8 mouse cellular contexts compared by ENCODE assay signal in the genomic region with DNA sequence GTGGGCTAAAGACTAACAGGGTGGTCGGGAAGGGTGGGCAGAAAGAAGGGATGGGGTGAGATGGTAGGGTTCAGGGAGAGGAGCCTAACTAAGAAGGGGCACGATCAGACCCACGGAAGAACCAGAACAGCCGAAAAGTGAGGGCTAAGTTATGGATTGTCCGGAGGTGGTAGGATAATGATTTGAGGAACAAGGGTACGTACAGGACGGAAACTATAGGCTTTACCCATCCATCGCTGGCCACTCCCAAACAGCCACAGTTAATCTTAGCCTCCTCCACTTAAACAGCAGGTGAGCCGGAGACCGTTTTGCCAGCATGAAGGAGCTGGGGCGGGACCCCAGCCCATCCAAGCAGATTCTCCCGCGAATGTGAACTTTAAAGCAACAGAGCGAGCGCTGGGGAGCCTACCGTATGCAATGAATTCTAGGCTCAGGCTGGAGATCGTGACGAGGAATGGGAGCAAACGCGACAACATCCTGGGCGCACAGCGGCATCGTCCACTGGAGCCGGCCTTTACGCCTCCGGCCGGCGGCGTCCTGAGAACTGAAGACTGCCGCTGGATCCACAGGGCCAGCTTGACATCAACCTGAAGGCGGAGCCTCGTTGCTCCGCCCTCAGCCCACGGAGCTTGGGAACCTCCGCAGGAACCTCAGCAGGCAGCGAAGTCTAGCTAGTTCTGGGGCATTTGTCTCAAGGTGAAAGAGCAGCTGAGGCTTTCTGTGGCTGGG. TPM values are rescaled to one million over a fixed set of nuclear protein-coding genes. Genes with fewer than 3 reads are reported as not detected.
DNase-seq lines count a peak whose midpoint lies in the region; ATAC-seq and TF ChIP-seq lines count a peak whose summit lies in the region.

A gene (minus strand): TSS at position 553 of the 729 bp plus-strand sequence.

- no peaks in the 10 kb centered on the region for H3K36me3 ChIP-seq in heart, adult 2 months (ENCODE audit: control insufficient read depth, insufficient read depth, low read length)
- no peaks in the 10 kb centered on the region for H3K36me3 ChIP-seq in intestine, postnatal 0 days (ENCODE audit: control insufficient read depth, insufficient read depth)
- no peaks in the 10 kb centered on the region for H3K36me3 ChIP-seq in liver, adult 2 months (ENCODE audit: control insufficient read depth, insufficient read depth, low read length)
- no peaks in the 10 kb centered on the region for H3K36me3 ChIP-seq in midbrain, embryonic 14.5 days (ENCODE audit: control insufficient read depth, insufficient read depth, low read length)

- H3K79me2 ChIP-seq in heart, adult 2 months (replicated peaks; ENCODE audit: control insufficient read depth, insufficient read depth, low read length): no peaks in the 10 kb centered on the region
- 0 out of 2 replicates have a peak, but pooled peaks cover 2% of the 10 kb centered on the region for H3K79me2 ChIP-seq in liver, adult 2 months (ENCODE audit: control insufficient read depth, insufficient read depth, low read length)

- no peak for ATAC-seq in intestine, postnatal 0 days
- no peak for ATAC-seq in midbrain, embryonic 14.5 days (ENCODE audit: low FRiP score, low TSS enrichment)

- WGBS in heart, adult 2 months: 10% methylated on average over 36 of the region's 36 CpGs
- 9% methylated on average over 36 of the region's 36 CpGs for WGBS in intestine, postnatal 0 days
- 12% methylated on average over 36 of the region's 36 CpGs for WGBS in liver, adult 2 months
- WGBS in midbrain, embryonic 14.5 days: 4% methylated on average over 36 of the region's 36 CpGs

- peak within 1 kb of the TSS; percentile 60 for H3K4me3 ChIP-seq in gastrocnemius, adult 2 months
- H3K4me3 ChIP-seq in cortical plate, adult 2 months (ENCODE audit: insufficient read depth, low read length): peak within 1 kb of the TSS; percentile 49
- H3K4me3 ChIP-seq in heart, adult 2 months: peak within 1 kb of the TSS; percentile 23
- peak within 1 kb of the TSS; percentile 29 for H3K4me3 ChIP-seq in intestine, postnatal 0 days (ENCODE audit: low read depth, low read length)
- peak within 1 kb of the TSS; percentile 42 for H3K4me3 ChIP-seq in liver, adult 2 months (ENCODE audit: insufficient read depth, low read depth, low read length)
- peak within 1 kb of the TSS; percentile 40 for H3K4me3 ChIP-seq in midbrain, embryonic 14.5 days (replicated peaks; ENCODE audit: low read depth, low read length)

- no peak for TF ChIP-seq CTCF in gastrocnemius, adult 2 months (IDR thresholded peaks at IDR 0.05)
- TF ChIP-seq CTCF in cortical plate, adult 2 months (IDR thresholded peaks at IDR 0.05; ENCODE audit: extremely low read depth, insufficient read depth, low read length): no peak
- TF ChIP-seq CTCF in heart, adult 2 months (IDR thresholded peaks at IDR 0.05): no peak
- TF ChIP-seq CTCF in intestine, postnatal 0 days (IDR thresholded peaks at IDR 0.05; ENCODE audit: low read depth): no peak
- TF ChIP-seq CTCF in liver, adult 2 months (IDR thresholded peaks at IDR 0.05; ENCODE audit: low read depth, low read length): no peak

- peak within 1 kb of the TSS; percentile 52 for H3K4me2 ChIP-seq in intestine, postnatal 0 days (replicated peaks; ENCODE audit: low read depth)
- peak within 1 kb of the TSS; percentile 82 for H3K4me2 ChIP-seq in midbrain, embryonic 14.5 days (ENCODE audit: low read length)

- H3K9ac ChIP-seq in heart, adult 2 months (ENCODE audit: low read depth, low read length): no peak within 1 kb of the TSS
- no peak within 1 kb of the TSS for H3K9ac ChIP-seq in intestine, postnatal 0 days (ENCODE audit: low read depth, low read length)
- H3K9ac ChIP-seq in liver, adult 2 months (ENCODE audit: low read depth, low read length): peak within 1 kb of the TSS; percentile 56
- H3K9ac ChIP-seq in midbrain, embryonic 14.5 days (replicated peaks; ENCODE audit: low read length): peak within 1 kb of the TSS; percentile 51

- no peaks in the 10 kb centered on the region for H3K9me3 ChIP-seq in intestine, postnatal 0 days (ENCODE audit: control insufficient read depth)
- H3K9me3 ChIP-seq in midbrain, embryonic 14.5 days (ENCODE audit: control insufficient read depth, low read length): no peaks in the 10 kb centered on the region

- H3K27ac ChIP-seq in gastrocnemius, adult 2 months: peak within 1 kb of the TSS; percentile 57
- no peak within 1 kb of the TSS for H3K27ac ChIP-seq in cortical plate, adult 2 months (ENCODE audit: insufficient read depth, low read length)
- H3K27ac ChIP-seq in heart, adult 2 months: no peak within 1 kb of the TSS; the same call in 1 of the 2 replicates
- no peak within 1 kb of the TSS for H3K27ac ChIP-seq in intestine, postnatal 0 days (ENCODE audit: low read depth, low read length)
- H3K27ac ChIP-seq in liver, adult 2 months (replicated peaks; ENCODE audit: insufficient read depth, low read depth, low read length): peak within 1 kb of the TSS; percentile 57
- H3K27ac ChIP-seq in midbrain, embryonic 14.5 days (replicated peaks; ENCODE audit: low read depth, low read length): no peak within 1 kb of the TSS

- no peaks in the 10 kb centered on the region for H3K4me1 ChIP-seq in cortical plate, adult 2 months (ENCODE audit: control insufficient read depth, insufficient read depth, low read length)
- no peaks in the 10 kb centered on the region for H3K4me1 ChIP-seq in heart, adult 2 months (ENCODE audit: control insufficient read depth, insufficient read depth, low read length)
- no peaks in the 10 kb centered on the region for H3K4me1 ChIP-seq in intestine, postnatal 0 days (replicated peaks; ENCODE audit: control insufficient read depth, insufficient read depth, low read length)
- H3K4me1 ChIP-seq in liver, adult 2 months (ENCODE audit: control insufficient read depth, insufficient read depth, low read length): peaks cover 2% of the 10 kb centered on the region; the same call in 1 of the 2 replicates
- no peaks in the 10 kb centered on the region for H3K4me1 ChIP-seq in midbrain, embryonic 14.5 days (ENCODE audit: control insufficient read depth, insufficient read depth, low read length)

- peak; percentile 64 for DNase-seq in gastrocnemius, adult 2 months
- DNase-seq in gastrocnemius, adult 18-20 months (ENCODE audit: low spot score): no peak
- DNase-seq in heart, adult 2 months: peak; percentile 69 to 79
- peak; percentile 61 for DNase-seq in liver, adult 2 months (ENCODE audit: extremely low read depth, low read depth, low spot score)
- peak; percentile 72 for DNase-seq in midbrain, embryonic 14.5 days
- DNase-seq in spleen, postnatal 36 days (ENCODE audit: low spot score in 2 of 2): peak; percentile 82

- H3K27me3 ChIP-seq in heart, adult 2 months (ENCODE audit: control insufficient read depth, insufficient read depth, low read length): no peaks in the 10 kb centered on the region; the same call in 1 of the 2 replicates
- H3K27me3 ChIP-seq in intestine, postnatal 0 days (replicated peaks; ENCODE audit: control insufficient read depth, insufficient read depth, low read length): peaks cover 24% of the 10 kb centered on the region
- peaks cover 3% of the 10 kb centered on the region; the same call in 1 of the 2 replicates for H3K27me3 ChIP-seq in liver, adult 2 months (ENCODE audit: control insufficient read depth, insufficient read depth, low read length)
- peaks cover 30% of the 10 kb centered on the region; the same call in 1 of the 2 replicates for H3K27me3 ChIP-seq in midbrain, embryonic 14.5 days (ENCODE audit: control insufficient read depth, insufficient read depth, low read length)

- intact Hi-C loops in gastrocnemius, adult 2 months (cut with DNase I): no loop called here
- intact Hi-C loops in heart, adult 2 months (cut with DNase I): no loop called here

- TF ChIP-seq EP300 in heart, adult 2 months (IDR thresholded peaks at IDR 0.05; ENCODE audit: insufficient read depth, low read depth, low read length): no peak

- peak; percentile 54 for TF ChIP-seq POLR2A in cortical plate, adult 2 months (IDR thresholded peaks at IDR 0.05; ENCODE audit: extremely low read depth, insufficient read depth, low read length)
- TF ChIP-seq POLR2A in heart, adult 2 months (IDR thresholded peaks at IDR 0.05; ENCODE audit: insufficient read depth, low read depth, low read length): peak; percentile 63
- peak; percentile 41; the same call in 1 of the 2 replicates for TF ChIP-seq POLR2A in liver, adult 2 months (IDR thresholded peaks at IDR 0.05; ENCODE audit: extremely low read depth, insufficient read depth, low read length)

RNA-seq across cellular contexts. Expression of the gene that starts here (rescaled TPM):
- under 1 TPM; 0.47 to 0.54 TPM for total RNA-seq in gastrocnemius, adult 2 months (2021)
- under 1 TPM; 0.43 to 0.64 TPM for total RNA-seq in gastrocnemius, adult 18-20 months (2021)
- 4.7 and 5.1 TPM in 2 replicates for polyA plus RNA-seq in cortical plate, adult 2 months (2012; rRNA removed)
- 1 to 10 TPM; 1.7 to 1.8 TPM for total RNA-seq in heart, adult 2 months (2021)
- polyA plus RNA-seq in heart, adult 2 months (2012; rRNA removed): 3.6 and 3.7 TPM in 2 replicates
- polyA plus RNA-seq in intestine, postnatal 0 days (2015; fragmentation: Nextera tagmentation; extraction: Ambion mirVana): 1.2 TPM in 2 replicates
- total RNA-seq in liver, adult 2 months (2014; rRNA removed): 2.7 and 3.5 TPM in 2 replicates
- 1.6 and 2.9 TPM in 2 replicates for polyA plus RNA-seq in liver, adult 2 months (2012; rRNA removed)
- polyA plus RNA-seq in midbrain, embryonic 14.5 days (2014; fragmentation: Nextera tagmentation; extraction: Ambion mirVana): 0.34 and 0.67 TPM in 2 replicates

Comparison
In these comparisons a context has a peak if more than half of its experiments do, and no peak if none do; other contexts are left out.
1. Peak in DNase-seq, H3K4me3 ChIP-seq and H3K27ac ChIP-seq in gastrocnemius, adult 2 months; RNA of the gene not detected or under 1 TPM.
2. Peak in DNase-seq, H3K4me3 ChIP-seq, H3K9ac ChIP-seq and H3K4me2 ChIP-seq in midbrain, embryonic 14.5 days; RNA of the gene not detected or under 1 TPM.